Mouse (Mus musculus) ovary, postnatal 14 days (tissue): ENCODE measurements around the gene Ttc33.

Source experiments
- DNase-seq: peaks from one replicate; pipeline ENCODE4 v3.0.0; 2022; ENCODE audit warnings: low spot score

Ttc33 gene

DNA sequence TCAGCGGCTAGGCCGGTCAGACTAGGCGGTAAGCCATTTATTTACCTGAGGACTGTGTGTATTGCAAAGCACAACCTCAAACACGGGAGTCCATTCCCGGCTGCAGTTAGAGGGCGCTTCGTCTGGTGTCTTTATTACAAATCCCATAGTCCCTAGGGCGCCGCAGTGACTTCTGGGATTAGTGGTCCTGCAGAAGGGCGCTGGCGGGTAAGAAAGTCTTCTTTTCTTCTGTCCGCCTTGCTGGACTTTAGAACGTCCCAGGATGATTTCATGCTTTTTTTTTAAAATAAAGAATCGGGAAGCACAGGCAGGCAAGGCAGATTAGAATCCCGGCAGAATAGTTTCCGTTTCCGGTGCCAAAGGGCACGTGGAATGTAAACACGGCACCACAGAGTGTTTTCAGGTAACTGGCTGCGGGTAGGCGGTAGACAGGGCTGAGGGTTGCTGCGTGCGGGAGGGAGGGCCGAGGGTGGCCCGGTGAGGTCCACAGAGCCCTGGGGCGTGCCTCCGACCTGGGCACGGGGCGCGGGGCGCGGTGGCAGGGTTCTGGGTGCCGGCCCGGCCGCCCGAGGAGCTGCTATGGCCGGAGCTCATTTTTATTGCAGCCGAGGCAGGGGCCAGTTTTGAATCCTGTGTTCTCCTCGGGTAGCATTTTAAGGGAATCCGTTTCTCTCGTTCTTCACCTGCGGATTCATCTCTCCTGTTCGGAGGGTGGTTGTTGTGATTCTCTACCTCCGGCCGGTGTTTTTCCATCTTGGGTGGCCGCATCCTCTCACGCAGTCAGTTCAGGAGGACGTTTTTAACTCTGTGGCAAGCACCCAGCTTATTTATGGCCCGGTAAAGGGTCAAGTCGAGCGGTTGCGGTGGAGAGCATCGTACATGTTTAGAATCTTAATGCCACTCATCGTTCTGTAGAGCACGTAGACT is at the start of gene Ttc33:
TSS of gene Ttc33 (plus strand) at position 160 of the 927 bp plus-strand sequence.
- peak; percentile 61 for DNase-seq

DNA sequence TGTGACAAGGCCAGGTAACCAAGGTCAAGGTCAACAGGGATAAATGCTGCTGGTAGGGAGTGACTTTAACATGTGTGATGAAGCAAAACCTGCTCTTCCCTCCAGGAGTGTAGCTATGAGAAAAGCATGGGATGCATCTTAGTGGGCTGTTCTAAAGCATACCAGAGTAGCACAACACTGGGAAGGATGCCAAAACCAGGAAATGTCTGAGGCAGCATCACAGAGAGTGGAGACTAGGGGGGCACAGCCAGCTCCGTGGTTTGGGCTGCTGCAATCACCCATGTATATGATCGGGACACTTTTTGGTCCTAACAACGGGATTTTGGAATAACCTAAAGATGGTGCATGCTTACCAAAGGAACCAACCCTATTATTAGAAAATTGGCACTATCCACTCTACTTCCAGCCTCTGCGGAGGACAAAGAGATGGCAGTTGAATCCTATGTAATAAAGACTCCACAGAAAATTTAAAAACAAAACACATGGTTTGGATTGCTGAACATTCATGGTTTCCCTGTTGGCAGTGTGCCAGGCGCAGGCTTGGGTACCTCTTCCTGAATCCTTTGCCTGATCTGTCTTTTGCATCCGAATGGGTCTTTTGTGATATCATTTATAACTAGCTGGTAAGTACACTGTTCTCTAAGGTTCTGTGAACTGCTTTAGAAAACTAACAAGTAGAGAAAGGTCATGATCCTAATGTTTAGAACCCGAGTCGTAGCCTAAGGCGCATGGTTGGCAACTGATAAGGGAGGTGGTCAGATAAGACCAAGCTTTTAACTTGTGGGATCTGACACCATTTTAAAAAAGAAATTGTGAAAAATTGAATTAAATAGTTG is 47.1 kb upstream of the Ttc33 start:
- no peak for DNase-seq

DNA sequence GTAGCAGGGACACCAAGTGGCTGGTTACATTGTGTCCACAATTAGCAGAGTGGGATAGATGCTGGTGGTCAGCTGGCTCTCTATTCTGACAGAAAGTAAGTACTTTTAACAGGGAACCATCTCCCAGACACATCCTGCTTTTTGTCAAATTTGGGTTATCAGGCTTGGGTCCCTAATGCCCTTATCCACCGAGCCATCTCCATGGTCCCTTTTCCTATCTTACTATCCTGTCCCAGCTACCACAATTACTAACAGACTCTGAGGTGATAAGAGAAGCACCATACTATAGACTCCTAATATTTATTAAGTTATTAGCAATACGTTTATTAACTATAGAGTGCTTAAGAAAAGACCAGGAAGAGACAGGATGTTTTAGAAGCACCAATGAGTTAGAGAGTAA is 46.0 kb upstream of the Ttc33 start:
- no peak for DNase-seq

DNA sequence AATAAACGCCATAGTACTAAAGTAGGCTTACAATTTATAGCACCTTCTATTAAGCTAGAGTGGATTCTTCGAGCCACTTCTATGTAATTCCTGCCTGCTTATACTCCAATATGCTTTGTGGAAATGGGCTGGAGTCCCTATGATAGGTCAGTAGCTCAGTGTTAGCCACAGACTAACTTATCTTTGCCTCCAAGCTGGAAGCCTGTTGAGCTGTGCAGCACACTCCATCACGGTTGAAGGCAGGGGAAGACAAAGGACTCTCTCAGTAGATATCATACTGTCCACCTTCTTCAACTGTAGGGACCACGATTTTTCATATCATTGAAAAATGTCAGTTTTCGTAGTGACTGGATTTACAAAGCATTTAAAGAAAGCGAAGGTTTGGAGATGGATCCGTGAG is 45.5 kb upstream of the Ttc33 start:
- no peak for DNase-seq

DNA sequence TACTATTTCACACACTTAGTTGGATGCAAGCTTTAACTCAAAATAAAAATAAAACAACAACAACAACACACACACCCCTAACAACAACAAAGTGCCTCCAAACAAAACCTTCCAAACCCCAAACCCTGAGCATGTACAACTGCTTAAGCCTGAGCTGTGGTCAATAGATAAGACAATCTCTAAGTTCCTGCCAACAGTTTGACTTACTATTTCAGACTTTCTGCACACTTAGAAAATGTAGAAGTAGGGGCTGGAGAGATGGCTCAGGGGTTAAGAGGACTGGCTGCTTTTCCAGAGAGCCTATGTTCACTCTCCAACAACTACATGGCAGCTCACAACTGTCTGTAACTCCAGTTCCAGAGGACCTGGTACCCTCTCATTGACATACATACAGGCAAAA is 45.0 kb upstream of the Ttc33 start:
- DNase-seq = no peak

DNA sequence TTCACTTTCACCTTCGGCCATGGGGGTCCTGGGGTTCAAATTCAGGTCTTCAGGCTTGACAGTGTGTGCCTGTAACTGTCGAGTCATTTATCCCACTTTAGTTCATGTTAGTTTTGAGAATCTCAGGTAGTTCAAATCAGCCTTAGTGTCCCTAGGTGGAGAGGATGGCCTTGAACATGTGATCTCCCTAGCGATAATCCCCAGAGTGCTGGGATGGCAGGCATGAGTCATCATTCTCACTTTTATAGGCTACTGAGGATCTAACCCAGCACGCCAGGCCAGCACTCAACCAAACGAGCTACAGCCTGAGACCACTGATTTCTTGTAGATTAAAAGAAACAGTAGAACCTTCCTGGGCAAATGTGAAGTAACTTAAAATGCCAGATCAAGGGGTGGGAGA is 43.3 kb upstream of the Ttc33 start:
- no peak for DNase-seq

DNA sequence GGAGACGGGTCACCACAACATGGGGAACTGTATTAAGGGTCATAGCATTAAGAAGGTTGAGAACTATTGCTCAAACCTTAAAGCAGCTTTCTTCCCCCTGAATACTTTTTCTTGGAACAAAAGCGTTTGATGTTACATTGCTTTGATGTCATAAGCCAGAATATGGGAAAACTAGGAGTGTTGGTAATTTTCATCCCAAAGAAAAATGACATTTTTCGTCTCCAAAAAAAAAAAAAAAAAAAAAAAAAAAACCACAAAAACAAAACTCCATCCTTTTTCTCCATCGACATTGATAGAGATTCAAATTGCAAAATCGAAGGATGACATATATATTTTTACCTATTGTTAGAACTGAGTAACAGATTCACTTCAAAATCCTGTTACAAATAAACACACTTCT is 42.6 kb upstream of the Ttc33 start:
- DNase-seq = no peak

DNA sequence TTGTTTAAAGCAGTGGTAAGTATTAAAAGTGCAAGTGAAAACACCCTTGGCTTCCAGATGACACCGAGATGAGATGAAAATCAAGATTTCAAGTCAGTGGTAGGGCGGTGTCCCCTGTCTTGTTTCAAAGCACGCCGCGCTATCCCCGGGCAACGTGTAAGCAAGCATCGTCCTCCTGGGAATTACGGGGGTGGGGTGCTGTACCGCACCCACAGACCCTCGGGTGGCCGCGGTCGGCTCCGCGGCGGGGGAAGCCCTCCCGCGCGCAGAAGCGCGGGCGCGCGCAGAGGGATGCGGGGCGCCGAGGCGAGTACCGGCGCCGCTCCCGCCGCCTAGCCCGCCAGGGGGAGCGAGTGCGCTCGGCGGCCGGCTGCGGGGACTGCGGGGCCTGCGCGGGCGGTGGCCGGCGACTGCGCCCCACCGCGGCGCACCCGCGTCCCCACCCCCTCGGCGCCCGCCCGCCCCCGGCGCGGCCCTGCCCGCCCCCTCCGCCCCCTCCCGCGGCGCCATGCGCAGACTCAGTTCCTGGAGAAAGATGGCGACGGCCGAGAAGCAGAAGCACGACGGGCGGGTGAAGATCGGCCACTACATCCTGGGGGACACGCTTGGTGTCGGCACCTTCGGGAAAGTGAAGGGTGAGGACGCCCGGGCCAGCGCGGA is 41.8 kb upstream of the Ttc33 start, which contains the start of gene Prkaa1:
TSS of gene Prkaa1 (plus strand) at position 501 of the 660 bp plus-strand sequence.
- peak; percentile 66 for DNase-seq

DNA sequence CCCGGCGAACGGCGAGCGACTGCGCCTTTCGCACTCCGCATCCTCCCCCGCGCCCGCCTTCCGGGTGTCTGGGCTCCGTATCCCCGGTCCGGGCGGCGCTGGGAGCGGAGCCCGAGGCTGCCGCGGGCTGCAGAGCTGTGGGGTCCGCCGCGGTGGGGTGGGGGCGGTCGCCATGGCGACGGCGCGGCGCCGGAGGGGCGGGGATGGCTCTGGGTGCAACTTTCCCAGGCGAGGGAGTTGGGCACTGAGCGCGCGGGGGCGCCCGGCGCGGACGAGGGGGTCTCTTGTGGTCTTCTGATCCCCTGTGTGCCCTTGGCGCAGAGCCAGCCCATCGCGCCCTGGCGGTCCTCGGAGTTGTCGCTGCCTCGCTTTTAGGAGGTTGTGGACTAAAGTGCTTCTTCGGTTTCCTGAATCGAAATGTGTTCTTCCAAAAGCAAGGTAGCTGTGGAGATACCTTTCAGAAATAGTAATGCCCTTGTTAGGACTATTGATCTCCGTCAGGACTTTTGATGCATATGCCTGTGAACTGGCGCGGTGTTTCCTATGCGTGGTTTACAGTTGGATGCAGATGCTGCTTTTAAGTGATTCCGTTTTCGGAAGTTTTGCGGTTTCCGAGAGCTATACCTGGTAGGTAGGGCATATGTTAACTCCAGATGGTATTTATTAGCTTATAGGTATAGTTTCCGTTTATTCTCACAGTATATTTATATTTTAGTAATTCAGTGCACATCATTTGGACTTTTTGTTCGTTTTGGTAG is 41.1 kb upstream of the Ttc33 start:
- DNase-seq = peak; percentile 62

DNA sequence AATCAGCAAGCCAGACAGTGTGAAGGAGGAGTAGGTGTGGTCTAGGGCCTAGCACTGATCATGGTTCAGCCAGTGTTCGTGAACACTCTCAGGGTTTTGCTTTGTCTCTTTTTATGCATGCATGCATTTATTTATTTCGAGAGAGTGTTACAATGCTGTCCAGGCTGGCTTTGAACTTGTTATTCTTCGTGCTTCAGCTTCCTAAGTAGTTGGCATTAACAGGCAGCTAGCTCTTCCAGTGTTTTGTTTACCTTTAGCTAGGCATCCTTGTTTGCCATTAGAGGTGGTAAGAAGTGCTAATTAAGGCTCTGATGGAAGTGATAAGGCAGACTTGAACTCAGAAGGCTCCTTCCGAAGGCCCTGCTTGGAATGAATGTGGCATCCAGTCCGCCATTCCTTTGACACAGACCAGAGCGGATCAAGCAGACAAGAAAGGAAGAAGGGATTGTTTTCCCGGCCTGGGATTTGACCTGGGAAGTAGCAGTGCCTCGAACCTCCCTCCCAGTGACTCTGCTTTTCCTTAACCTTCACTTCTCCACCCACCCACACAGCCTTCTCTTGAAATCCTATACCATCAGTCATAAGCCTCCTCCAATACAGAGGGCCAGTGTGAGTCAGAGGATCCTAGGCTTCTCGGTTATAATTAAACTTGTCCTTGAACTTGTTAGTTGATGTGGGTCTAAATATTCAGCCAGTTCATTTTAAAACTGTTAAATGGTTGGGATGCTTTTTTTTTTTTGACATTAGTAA is 40.0 kb upstream of the Ttc33 start:
- DNase-seq = no peak

DNA sequence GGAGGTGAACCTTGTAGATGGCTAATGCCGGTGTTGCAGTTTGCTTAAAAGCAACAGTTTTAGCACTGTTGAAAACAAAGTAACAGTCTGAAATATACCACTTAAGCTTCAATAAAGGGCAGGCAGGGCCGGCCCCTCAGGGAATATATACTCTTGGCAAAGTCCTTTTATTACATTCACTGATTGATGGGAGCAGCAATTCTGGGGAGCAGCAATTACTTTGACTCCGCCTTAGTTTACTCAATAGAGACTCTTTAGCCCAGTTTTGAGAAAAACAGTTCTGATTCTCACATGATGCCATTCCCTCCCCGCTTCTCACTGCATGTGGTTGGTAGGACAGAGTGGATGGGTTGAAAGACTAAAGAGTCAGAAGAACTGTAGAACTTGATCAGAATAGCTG is 36.1 kb upstream of the Ttc33 start:
- no peak for DNase-seq

DNA sequence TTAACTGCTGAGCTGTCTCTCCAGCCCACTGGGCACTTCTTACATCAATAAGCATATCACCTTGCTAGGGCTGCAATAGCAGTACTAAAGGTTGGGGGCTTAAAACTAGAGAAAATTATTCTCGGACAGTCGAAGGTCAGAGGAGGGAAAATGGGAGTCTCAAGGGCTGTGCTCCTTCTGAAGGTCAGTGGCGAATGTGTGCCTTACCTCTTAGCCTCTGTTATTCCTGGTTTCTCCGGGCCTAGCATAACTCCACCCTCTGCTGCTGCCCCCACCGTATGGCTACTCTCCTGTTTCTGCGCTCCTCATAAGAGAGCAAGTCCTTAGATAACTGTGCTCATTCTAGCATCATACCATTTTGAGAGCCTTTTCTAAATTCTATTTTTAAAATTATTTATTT is 33.2 kb upstream of the Ttc33 start:
- no peak for DNase-seq

DNA sequence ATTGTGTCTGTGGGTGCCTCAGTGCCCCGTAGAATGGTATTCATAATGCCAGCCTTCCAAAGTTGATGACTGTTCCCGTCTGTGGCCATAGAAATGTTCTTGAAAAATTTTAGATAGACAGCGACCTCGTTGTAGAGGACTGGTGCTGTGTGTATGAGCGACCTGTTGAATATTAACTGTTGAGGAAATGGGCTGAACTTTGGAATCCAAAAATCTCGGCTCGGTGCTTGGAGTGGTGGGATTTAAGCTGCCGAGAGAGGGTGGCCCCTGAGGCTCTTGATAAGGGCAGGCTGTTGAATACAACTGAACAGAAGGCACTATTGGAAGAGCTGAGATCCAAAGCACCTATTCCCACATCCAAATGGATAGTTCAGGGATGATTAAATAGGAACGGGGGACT is 30.7 kb upstream of the Ttc33 start:
- no peak for DNase-seq

DNA sequence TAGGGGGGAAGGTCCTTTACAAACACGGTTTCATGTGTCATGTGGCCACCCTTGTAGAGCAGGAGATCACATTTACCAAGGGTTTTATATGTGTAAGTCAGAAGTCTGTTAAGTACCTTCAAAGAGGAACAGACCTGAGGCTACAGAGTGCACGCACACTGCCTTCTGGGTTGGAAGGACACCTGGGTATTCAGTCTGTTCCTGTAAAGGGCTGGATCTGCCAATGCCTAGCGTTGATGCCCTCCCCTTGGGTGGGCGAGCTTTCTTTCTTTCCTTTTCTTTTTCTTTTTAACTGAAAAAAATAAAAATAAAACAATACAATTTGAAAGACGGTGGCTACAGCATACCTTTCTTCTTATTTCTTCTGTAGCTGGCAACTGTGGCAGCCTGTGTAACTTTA is 30.2 kb upstream of the Ttc33 start:
- DNase-seq = no peak

DNA sequence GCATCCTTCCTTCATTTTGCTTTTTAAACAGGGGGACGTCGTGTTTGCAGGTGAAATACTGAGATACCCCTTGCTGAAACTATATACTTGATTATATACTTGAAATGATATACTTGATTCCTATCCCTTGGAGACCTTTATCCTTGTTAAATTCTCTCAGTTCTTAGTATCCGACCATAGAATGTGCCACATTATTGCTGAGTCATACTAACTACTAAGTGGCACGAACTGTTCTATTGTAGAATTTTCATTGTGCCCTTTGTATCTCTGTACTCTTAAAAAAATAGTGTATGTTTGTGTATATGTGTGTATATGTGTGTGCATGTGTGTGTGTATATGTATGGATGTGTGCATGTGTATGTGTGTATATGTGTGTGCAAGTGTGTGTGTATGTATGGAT is 29.0 kb upstream of the Ttc33 start:
- no peak for DNase-seq

DNA sequence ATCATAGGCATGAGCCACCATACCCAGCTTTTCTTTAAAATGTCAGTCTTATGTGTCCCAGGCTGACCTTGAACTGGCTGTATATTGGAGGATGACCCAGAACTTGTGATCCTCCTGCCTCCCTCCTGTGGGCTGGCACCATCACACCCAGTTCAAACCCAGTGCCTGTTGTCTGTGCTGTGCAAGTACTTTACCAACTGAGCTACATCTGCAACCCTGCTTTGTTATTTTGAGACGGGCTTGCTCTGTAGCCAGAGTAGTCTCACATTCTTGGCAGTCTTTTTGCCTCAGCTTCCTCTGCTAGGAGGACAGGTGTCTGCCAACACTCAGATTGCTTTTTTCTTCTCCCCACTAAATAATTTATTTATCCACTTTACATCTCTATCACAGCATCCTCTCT is 27.9 kb upstream of the Ttc33 start:
- no peak for DNase-seq

DNA sequence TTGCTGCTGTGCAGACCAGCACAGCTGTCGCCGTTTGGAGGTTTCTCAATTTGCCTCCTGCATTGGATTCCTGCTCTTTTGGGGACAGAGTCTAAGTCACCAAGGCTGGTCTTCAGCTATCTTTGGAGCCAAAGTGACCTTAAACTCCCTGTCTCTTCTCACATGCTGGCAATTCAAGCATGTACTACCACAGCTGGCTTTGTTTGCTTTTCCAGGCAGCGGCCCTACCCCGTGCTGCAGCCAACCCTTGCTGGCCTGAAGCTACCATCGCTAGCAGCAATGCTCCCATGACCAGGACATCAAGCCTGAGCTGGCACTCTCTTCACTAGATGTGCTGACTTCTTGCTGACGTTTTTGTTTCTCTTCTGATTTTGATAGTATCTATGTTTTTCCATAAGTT is 26.5 kb upstream of the Ttc33 start:
- no peak for DNase-seq

DNA sequence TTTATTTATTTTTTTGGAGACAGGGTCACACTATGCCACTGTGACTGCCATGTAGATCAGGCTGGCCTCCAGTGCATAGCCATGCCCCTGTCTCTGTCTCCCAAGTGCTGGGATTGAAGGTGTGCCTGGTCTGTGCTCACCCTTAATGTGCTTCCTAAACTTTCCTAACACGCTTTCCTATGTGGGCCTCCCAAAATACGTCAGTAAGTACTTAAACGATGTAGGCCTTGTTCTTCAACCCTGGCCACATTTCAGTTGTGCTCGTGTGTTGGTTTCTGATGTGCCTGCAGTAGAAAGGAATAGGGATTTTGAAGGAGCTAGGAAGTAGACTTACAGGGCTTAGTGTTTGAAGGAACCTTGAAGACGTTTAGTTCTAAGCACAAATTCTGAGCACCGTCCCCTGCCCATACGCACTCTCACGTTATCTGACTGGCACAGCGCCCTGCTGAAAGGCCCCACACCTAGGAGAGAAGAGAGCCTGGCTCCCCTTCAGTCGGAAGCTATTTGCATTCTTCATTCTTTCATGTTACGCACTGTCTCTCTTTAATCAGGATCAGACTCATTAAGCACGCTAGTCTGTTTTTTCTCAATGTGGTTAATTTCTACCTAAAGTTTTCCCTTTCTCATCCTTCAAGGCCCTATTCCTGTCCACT is 20.1 kb upstream of the Ttc33 start:
- DNase-seq = no peak

DNA sequence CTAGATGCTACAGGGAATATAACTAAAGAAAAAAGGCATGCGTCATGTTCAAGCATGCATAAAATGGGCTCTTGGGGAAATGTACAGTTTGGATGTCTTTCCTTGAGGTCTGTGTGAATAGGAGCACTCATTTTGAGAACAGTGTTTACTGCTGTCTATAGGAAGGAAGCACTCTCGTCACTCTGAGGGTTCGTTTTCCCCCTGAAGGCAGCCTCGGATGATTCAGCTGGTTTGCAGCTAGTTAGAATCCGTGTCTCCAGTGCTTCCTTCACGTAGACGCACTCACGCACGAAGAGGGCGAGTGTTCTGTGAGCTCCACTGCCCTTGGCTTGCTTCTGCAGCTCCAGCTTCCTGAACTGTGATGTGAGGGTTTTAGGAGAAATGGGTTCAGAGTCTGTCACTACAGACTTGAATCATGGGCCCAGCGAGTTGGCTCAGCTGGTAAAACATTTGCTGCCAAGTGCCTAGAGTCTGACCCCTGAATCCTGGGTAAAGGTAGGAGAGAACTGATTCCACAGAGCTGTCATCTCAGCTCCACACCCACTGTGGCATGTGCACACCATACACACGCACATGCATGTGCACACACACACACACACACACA is 12.0 kb upstream of the Ttc33 start:
- no peak for DNase-seq

DNA sequence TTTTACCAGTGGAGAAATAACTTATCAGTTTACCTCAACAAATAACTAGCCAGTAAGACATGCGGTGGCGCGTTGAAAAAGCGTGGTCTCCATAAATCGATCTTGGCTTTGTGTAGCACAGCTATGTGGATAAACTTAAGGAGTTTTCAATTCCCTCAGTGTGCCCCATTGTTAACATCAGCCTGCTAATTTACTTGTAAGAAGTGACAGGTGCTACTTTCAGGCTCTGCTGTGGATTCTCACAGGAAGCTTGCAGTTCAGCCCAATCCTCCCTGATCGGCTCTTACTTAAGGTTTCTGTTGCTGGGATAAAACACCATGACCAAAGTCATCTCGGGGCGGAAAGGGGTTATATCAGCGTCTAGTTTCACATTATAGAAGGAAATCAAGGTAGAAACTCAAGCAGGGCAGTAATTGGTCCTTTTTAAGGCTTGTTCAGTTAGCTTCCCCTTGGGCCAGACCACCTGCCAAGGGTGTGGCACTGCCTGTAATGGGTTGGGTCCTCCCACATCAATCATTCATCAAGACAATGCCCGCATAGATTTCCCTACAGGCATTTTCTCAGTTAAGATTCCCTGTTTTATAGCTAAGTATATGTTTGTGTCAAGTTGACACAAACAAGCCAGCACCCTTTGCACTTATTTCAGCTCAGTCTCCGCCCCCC is 526 bp upstream of the Ttc33 start:
- DNase-seq = no peak
